Mouse (Mus musculus): ENCODE measurements around the gene Ak1. TPM values are rescaled to one million over a fixed set of nuclear protein-coding genes. Genes with fewer than 3 reads are reported as not detected.
A peak's percentile ranks its signal among the peaks of the same experiment; 100 is the strongest.

The Ak1 gene
- polyA plus RNA-seq, 1 experiment from 2014 or later: 31.7 TPM

DNA sequence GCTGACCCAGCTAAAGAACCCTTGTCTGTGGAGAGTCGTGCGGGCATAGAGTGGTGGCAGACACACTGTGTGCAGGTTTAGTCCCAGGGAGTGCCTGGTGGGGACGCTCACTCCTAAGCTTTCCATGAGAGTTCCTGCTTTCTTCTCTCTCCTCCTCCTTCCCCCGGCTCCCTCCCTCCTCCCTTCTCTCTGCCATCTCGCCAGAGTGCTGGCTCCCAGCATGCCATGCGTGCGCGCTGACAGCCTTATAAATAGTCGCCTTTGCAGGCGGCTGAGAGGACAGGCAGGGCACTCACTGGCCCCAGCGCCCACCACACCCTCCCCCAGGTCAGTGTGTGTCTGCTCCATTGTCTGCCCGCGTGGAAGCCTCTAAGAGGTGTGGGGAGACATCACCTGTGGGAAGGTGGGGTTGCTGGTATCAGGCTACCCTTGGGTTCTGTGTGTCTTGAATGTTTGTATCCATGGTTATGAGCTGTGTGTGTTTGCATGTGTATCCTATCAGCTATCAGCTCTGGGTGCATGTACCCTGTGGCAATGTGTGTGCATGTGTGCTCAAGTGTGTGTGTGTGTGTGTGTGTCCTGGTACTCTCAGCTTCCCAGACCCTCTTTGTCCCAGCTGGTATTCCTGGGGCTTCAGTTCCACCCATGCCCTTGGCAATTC is 3.8 kb downstream of the Ak1 start:
- TF ChIP-seq EP300 (IDR thresholded peaks at IDR 0.05): no peak
- TF ChIP-seq CTCF (IDR thresholded peaks at IDR 0.05): no peak; the same call in 1 of the 2 replicates
- DNase-seq (ENCODE audit: low spot score): peak; percentile 83
- ATAC-seq: peak; percentile 21
- Histone ChIP-seq H3K27ac (ENCODE audit: low read length) (peak overlapping the region; percentile 74), H3K4me2 (replicated peaks; ENCODE audit: low read depth, low read length) (peak overlapping the region; percentile 40), H3K36me3 (ENCODE audit: insufficient read depth, low read length) (no peaks in the 10 kb centered on the region), H3K9ac (replicated peaks; ENCODE audit: low read depth) (no peak overlapping the region), H3K9me3 (ENCODE audit: low read length) (no peaks in the 10 kb centered on the region), H3K27me3 (replicated peaks; ENCODE audit: insufficient read depth, low read length) (no peaks in the 10 kb centered on the region), H3K4me3 (ENCODE audit: low read depth, low read length) (no peak overlapping the region), H3K4me1 (ENCODE audit: insufficient read depth, low read depth, low read length) (peaks cover 32% of the 10 kb centered on the region)
- 2% methylated on average over 13 of the region's 13 CpGs for whole genome bisulfite sequencing

DNA sequence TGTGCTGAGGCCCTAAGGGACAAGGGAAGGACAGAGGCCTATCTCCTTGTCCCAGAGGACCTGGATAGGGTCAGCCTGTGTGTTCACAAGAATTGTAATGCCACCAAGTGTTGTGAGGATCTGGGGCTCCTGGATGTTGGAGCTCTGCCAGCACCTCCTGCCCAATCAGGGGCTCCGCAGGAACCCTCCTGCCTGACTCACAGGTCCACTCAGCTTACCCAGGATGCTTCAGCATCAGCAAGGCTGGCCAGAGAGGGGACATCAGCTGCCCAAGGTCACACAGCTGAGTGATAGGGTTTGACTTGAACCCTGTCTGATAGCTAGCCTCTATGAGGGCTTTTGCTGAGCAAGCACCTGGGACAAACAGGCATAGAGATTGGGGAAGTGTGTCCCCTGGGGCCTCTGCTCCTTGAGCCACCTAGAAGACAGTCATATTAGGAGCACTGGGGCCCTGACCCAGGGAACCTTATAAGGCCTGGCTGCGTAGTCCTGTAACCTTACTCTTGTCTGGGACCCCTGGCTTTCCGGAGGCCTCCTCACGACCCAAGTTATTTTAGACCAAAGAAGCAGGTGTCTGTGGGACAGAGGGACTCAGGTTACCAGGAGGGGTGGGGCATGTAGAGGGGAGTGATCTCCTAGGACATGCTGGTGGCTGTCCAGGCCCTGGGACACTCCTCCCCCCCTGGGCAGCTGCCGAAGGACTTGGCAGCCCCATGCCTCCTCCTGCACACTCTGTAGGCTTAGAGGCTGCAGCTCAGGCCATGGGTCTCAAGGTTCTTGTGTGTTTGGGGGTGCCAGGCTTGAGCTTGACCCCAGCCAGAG is 4.5 kb downstream of the Ak1 start:
- Histone ChIP-seq H3K4me3 (ENCODE audit: low read depth, low read length) (no peak overlapping the region), H3K4me2 (replicated peaks; ENCODE audit: low read depth, low read length) (no peak overlapping the region), H3K9ac (replicated peaks; ENCODE audit: low read depth) (no peak overlapping the region), H3K27me3 (replicated peaks; ENCODE audit: insufficient read depth, low read length) (no peaks in the 10 kb centered on the region), H3K27ac (ENCODE audit: low read length) (peak overlapping the region; percentile 74), H3K4me1 (ENCODE audit: insufficient read depth, low read depth, low read length) (peaks cover 25% of the 10 kb centered on the region), H3K9me3 (ENCODE audit: low read length) (no peaks in the 10 kb centered on the region), H3K36me3 (ENCODE audit: insufficient read depth, low read length) (no peaks in the 10 kb centered on the region)
- no peak for TF ChIP-seq EP300 (IDR thresholded peaks at IDR 0.05)
- no peak for TF ChIP-seq CTCF (IDR thresholded peaks at IDR 0.05)
- ATAC-seq: no peak
- peak; percentile 40 for DNase-seq (ENCODE audit: low spot score)
- WGBS: 33% methylated on average over 5 of the region's 5 CpGs

DNA sequence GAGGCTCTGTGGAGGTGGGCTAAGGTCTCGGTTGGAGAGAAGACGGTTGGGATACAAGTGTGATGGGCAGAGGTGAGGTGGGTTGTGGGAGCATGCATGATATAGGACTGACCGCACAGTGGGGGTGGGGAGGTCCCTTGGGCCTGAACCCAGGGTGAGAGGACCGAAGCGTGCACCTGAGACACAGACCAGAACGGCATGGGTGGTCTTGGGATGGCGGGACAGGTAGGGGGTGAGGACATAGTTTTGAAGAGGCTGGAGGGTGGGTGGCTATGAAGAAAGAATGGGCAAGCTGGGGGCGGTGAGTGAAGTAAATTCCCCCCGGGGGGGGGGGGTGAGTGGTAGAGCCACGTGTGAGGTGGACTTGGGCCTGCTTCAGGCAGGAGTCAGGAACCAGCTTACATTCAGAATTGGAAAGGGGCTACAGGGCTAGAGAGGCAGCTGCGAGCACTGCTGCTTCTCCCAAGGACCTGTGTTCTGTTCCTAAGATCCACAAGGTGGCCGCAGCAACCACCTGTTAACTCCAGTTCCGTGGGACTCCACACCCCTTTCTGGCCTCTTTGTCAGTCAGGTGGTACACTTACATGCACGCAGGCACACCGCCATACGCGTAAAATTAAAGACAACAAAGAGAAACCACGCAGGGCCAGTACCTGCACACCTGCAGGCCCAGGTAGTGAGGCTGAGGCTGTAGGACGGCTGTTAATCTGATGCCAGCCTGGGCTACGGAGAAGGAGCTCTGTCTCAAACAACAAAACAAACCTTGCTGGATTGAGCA is 5.9 kb downstream of the Ak1 start:
- no peak overlapping the region for H3K9ac ChIP-seq (replicated peaks; ENCODE audit: low read depth)
- no peak overlapping the region for H3K4me2 ChIP-seq (replicated peaks; ENCODE audit: low read depth, low read length)
- H3K36me3 ChIP-seq (ENCODE audit: insufficient read depth, low read length): no peaks in the 10 kb centered on the region
- H3K27me3 ChIP-seq (replicated peaks; ENCODE audit: insufficient read depth, low read length): no peaks in the 10 kb centered on the region
- H3K27ac ChIP-seq (ENCODE audit: low read length): peak overlapping the region; percentile 16; the same call in 1 of the 2 replicates
- 57% methylated on average over 16 of the region's 20 CpGs for WGBS
- no peaks in the 10 kb centered on the region for H3K9me3 ChIP-seq (ENCODE audit: low read length)
- H3K4me1 ChIP-seq (ENCODE audit: insufficient read depth, low read depth, low read length): peaks cover 19% of the 10 kb centered on the region; the same call in 1 of the 2 replicates
- no peak overlapping the region for H3K4me3 ChIP-seq (ENCODE audit: low read depth, low read length)
- no peak for ATAC-seq
- no peak for TF ChIP-seq CTCF (IDR thresholded peaks at IDR 0.05)
- no peak for TF ChIP-seq EP300 (IDR thresholded peaks at IDR 0.05)
- peak; percentile 48 for DNase-seq (ENCODE audit: low spot score)

DNA sequence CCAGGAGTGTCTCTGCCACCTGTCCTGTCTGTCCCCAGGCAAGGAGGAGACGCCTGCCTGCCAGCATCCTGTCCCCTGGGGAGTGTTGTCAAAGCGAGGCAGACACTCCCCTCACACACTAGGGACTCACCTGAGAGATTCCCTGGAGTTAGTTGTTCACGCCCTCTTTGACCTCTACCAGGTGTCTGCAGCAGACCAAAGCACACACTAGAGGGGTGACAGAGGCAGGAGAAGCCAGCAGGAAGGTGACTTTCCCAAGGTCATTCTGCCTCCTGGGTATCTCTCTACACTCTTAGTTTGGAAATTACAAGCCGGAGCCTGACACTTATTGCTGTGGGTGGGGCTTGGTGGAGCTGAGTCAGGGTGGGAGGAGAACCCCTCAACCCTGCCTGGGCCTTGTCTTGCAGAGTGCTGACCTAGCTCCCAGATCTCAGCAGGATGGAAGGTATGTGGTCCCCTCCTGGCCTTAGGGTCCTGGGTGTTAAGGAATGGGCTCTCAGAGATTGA is 6.5 kb downstream of the Ak1 start:
- 57% methylated on average over 4 of the region's 4 CpGs for WGBS
- Histone ChIP-seq H3K4me2 (replicated peaks; ENCODE audit: low read depth, low read length) (no peak overlapping the region; the same call in 1 of the 2 replicates), H3K9me3 (ENCODE audit: low read length) (no peaks in the 10 kb centered on the region), H3K4me1 (ENCODE audit: insufficient read depth, low read depth, low read length) (peaks cover 19% of the 10 kb centered on the region; the same call in 1 of the 2 replicates), H3K27me3 (replicated peaks; ENCODE audit: insufficient read depth, low read length) (no peaks in the 10 kb centered on the region), H3K4me3 (ENCODE audit: low read depth, low read length) (no peak overlapping the region), H3K9ac (replicated peaks; ENCODE audit: low read depth) (no peak overlapping the region), H3K36me3 (ENCODE audit: insufficient read depth, low read length) (no peaks in the 10 kb centered on the region), H3K27ac (ENCODE audit: low read length) (peak overlapping the region; percentile 43; the same call in 1 of the 2 replicates)
- DNase-seq (ENCODE audit: low spot score): peak; percentile 39
- TF ChIP-seq EP300 (IDR thresholded peaks at IDR 0.05) (no peak), CTCF (IDR thresholded peaks at IDR 0.05) (no peak)
- ATAC-seq: no peak

DNA sequence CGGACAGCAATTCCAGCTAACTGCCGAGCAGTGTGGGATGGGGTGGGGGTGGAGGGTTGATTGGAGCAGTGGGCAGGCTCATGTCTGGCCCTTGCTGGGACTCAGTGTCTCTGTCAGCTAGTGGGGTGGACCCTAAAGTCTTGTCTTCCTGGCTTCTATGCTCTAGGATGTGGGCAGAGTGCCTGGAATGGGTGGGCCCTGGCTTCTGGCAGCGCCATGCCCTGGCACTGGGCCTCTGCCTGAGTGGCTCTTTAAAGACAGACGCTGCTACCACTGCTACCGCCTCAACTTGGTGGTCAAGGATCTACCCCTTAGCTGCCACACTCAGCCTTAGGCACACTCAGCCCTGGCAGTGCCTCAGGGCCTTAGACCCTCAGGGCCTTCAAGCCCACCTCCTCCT is 7.2 kb downstream of the Ak1 start:
- H3K4me1 ChIP-seq (ENCODE audit: insufficient read depth, low read depth, low read length): peaks cover 19% of the 10 kb centered on the region; the same call in 1 of the 2 replicates
- H3K36me3 ChIP-seq (ENCODE audit: insufficient read depth, low read length): no peaks in the 10 kb centered on the region
- H3K9ac ChIP-seq (replicated peaks; ENCODE audit: low read depth): no peak overlapping the region
- no peaks in the 10 kb centered on the region for H3K9me3 ChIP-seq (ENCODE audit: low read length)
- peak; percentile 83 for DNase-seq (ENCODE audit: low spot score)
- peak overlapping the region; percentile 43 for H3K27ac ChIP-seq (ENCODE audit: low read length)
- H3K4me2 ChIP-seq (replicated peaks; ENCODE audit: low read depth, low read length): no peak overlapping the region; the same call in 1 of the 2 replicates
- no peak overlapping the region for H3K4me3 ChIP-seq (ENCODE audit: low read depth, low read length)
- H3K27me3 ChIP-seq (replicated peaks; ENCODE audit: insufficient read depth, low read length): no peaks in the 10 kb centered on the region
- ATAC-seq: peak; percentile 61
- TF ChIP-seq CTCF (IDR thresholded peaks at IDR 0.05): 0 out of 2 replicates have a peak, but pooled peaks have one; percentile 3
- TF ChIP-seq EP300 (IDR thresholded peaks at IDR 0.05): no peak
- 17% methylated on average over 5 of the region's 5 CpGs for WGBS
